Comparison of ENCODE assay signal across 31 mouse cellular contexts in the genomic region with DNA sequence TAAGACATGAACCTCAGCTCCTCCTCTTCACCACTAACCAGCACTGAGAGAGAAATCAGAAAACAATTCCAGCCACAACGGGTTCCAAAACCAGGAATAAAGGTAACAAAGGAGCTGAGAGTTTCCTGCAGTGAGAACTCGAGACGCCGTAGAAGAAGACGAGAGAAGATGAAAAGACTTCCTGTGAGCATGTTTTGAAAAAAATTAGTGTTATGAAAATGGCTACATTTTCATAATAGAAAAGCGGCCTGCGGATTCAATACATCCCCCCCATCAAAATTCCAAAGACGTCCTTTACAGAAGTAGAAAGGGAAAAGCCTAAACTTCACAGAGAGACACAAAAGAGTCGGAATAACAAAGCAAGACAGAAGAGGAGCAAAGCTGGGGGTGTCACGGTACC.
"Had no signal": no experiment of that assay in that cellular context is flagged by ENCODE, and none has a peak within 500 bp of the region (broad histone marks: within the 10 kb centered on the region; RNA-seq: fewer than 3 reads in every experiment).

No protein-coding gene starts in this region.

- H3K27ac ChIP-seq: heart, embryonic 13.5 days; heart, embryonic 15.5 days; hindbrain, embryonic 10.5 days; hindbrain, embryonic 12.5 days; hindbrain, embryonic 14.5 days; hindbrain, embryonic 15.5 days; hindbrain, postnatal 0 days; intestine, embryonic 15.5 days; kidney, embryonic 15.5 days; kidney, postnatal 0 days; layer of hippocampus, adult 2 months; left cerebral cortex, adult 2 months had no signal

- H3K36me3 ChIP-seq: heart, embryonic 12.5 days; heart, embryonic 13.5 days; heart, embryonic 15.5 days; hindbrain, embryonic 10.5 days; hindbrain, embryonic 12.5 days; hindbrain, embryonic 15.5 days; intestine, embryonic 15.5 days; kidney, embryonic 15.5 days had no signal

- ATAC-seq: hindbrain, embryonic 16.5 days; hindbrain, postnatal 0 days; inflammation-experienced regulatory T-cells, adult 6 months; intestine, embryonic 15.5 days; intestine, embryonic 16.5 days; intestine, postnatal 0 days had no signal

- DNase-seq: heart, postnatal 10 days; heart, postnatal 14 days; heart, postnatal 36 days; heart, postnatal 4 days; kidney, adult 11 months; kidney, adult 18-20 months; kidney, adult 2 months; kidney, adult 8-10 months; kidney, adult 9 months; kidney, postnatal 25 days; kidney, postnatal 36 days; layer of hippocampus, adult 9-11 months; layer of hippocampus, postnatal 36 days had no signal

- H3K9ac ChIP-seq: heart, embryonic 12.5 days; heart, embryonic 13.5 days; heart, embryonic 15.5 days; hindbrain, embryonic 12.5 days; hindbrain, embryonic 14.5 days; hindbrain, embryonic 15.5 days; intestine, embryonic 15.5 days; kidney, embryonic 15.5 days had no signal

- H3K9me3 ChIP-seq: heart, embryonic 12.5 days; heart, embryonic 13.5 days; heart, embryonic 15.5 days; hindbrain, embryonic 12.5 days; hindbrain, embryonic 15.5 days; intestine, embryonic 15.5 days; kidney, embryonic 15.5 days had no signal

- H3K27me3 ChIP-seq: heart, embryonic 12.5 days; heart, embryonic 13.5 days; heart, embryonic 15.5 days; hindbrain, embryonic 12.5 days; hindbrain, embryonic 15.5 days; intestine, embryonic 15.5 days; kidney, embryonic 15.5 days had no signal

- H3K4me1 ChIP-seq: heart, embryonic 15.5 days; hindbrain, embryonic 12.5 days; intestine, embryonic 15.5 days had no signal

- H3K4me3 ChIP-seq: heart, embryonic 12.5 days; heart, embryonic 13.5 days; heart, embryonic 15.5 days; hindbrain, embryonic 10.5 days; hindbrain, embryonic 12.5 days; hindbrain, embryonic 15.5 days; intestine, embryonic 15.5 days; kidney, embryonic 15.5 days; layer of hippocampus, adult 2 months; left cerebral cortex, adult 2 months had no signal

- H3K4me2 ChIP-seq: heart, embryonic 11.5 days; heart, embryonic 12.5 days; heart, embryonic 13.5 days; heart, embryonic 15.5 days; hindbrain, embryonic 12.5 days; hindbrain, embryonic 14.5 days; hindbrain, embryonic 15.5 days; intestine, embryonic 15.5 days; kidney, embryonic 15.5 days had no signal
